Mouse (Mus musculus): ENCODE measurements around the gene Zfp599.

DNA sequence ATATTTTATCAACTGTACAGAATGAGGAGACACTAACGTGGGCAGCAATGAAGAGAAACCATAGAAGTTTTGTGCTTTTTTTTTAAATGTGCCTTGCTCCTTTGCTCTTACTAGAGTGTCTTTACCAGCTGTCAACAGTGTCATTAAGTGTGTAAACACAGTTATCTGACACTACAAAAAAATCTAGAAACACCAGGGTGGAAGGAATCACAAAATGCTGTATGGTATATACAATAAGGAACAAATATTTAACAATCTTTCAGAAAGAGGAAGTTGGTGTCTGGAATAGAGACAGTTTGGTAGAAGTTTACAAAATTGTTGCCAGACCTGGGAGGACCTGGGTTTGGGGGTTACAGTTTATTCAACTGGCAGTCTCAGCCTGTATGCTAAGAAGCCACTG is 1.9 kb upstream of the Zfp599 start:
- TF ChIP-seq CTCF (IDR thresholded peaks at IDR 0.05; ENCODE audit: insufficient read depth, low read length) (no peak), POLR2A (IDR thresholded peaks at IDR 0.05; ENCODE audit: borderline replicate concordance, extremely low read depth, low read depth, low read length) (no peak)

Measured in lung, adult 2 months (tissue).